Mouse (Mus musculus): ENCODE results near the gene Pla1a.

- no peak for TF ChIP-seq CTCF (IDR thresholded peaks at IDR 0.05; ENCODE audit: low read depth)
- TF ChIP-seq EP300 (IDR thresholded peaks at IDR 0.05; ENCODE audit: low read depth) = no peak
Measured at GRCm38 (mm10) chr16:38349881-38350280, 83.1 kb downstream of the Pla1a start.
